Mouse (Mus musculus) small intestine, adult 2 months (tissue): Measurements from ENCODE around the gene Prss50.

ENCODE experiments used
- CTCF ChIP-seq: fragments of 200-500 bp; IDR thresholded peaks from 2 replicates; pipeline ENCODE4 v1.5.1; 2012; ENCODE audit warnings: low read depth, mild to moderate bottlenecking, control low read depth, inconsistent platforms, low read length, moderate library complexity, mixed read lengths; ENCODE audit not compliant: insufficient replicate concordance, insufficient read length; ENCODE audit errors: extremely low read depth
- POLR2A ChIP-seq: fragments of 200-500 bp; IDR thresholded peaks from 2 replicates; pipeline ENCODE4 v1.6.1; 2012; ENCODE audit warnings: low read depth, mild to moderate bottlenecking, control low read depth, inconsistent platforms, low read length, moderate library complexity

GRCm38 (mm10) chr9:110840905-110841304, 16.9 kb upstream of the Prss50 start:
- TF ChIP-seq POLR2A (no peak), CTCF (no peak)
